Mouse (Mus musculus): ENCODE data around the gene Mrgprh.

GRCm38 (mm10) chr17:12915881-12916583, 40.2 kb downstream of the Mrgprh start, which contains the start of gene Mrpl18:
- TF ChIP-seq CTCF (IDR thresholded peaks at IDR 0.05 in 2 of 3, conservative IDR thresholded peaks at IDR 0.05 in 1 of 3; ENCODE audit: control insufficient read depth in 1 of 3, insufficient read depth in 1 of 3, low read depth in 2 of 3, low read length in 3 of 3, poor library complexity in 1 of 3, severe bottlenecking in 1 of 3) (no peak), EP300 (IDR thresholded peaks at IDR 0.05; ENCODE audit: low read depth in 1 of 2, low read length in 2 of 2) (peak in 1 of 2 experiments; percentile 37; a peak in 2 of 4 replicates), POLR2A (IDR thresholded peaks at IDR 0.05; ENCODE audit: control insufficient read depth in 1 of 2, insufficient read depth in 1 of 2, low read depth in 1 of 2, low read length in 2 of 2, poor library complexity in 1 of 2) (peak; percentile 89 to 93; a peak in 3 of 4 replicates), ZKSCAN1 (IDR thresholded peaks at IDR 0.05; ENCODE audit: low read depth, low read length) (no peak), USF2 (IDR thresholded peaks at IDR 0.05; ENCODE audit: borderline replicate concordance in 1 of 2, insufficient read depth in 1 of 2, low read depth in 1 of 2, low read length in 2 of 2) (no peak), HCFC1 (IDR thresholded peaks at IDR 0.05; ENCODE audit: low read depth, low read length) (peak; percentile 91), USF1 (IDR thresholded peaks at IDR 0.05; ENCODE audit: low read depth, low read length) (no peak), TAL1 (IDR thresholded peaks at IDR 0.05; ENCODE audit: low read length) (no peak), TCF12 (IDR thresholded peaks at IDR 0.05; ENCODE audit: low read depth, low read length) (0 out of 2 replicates have a peak, but pooled peaks have one; percentile 48), CHD1 (IDR thresholded peaks at IDR 0.05; ENCODE audit: low read depth, low read length) (peak; percentile 26; the same call in 1 of the 2 replicates), GATA1 (IDR thresholded peaks at IDR 0.05; ENCODE audit: low read depth, low read length) (no peak), SMC3 (IDR thresholded peaks at IDR 0.05; ENCODE audit: low read depth, low read length) (no peak)

All from MEL (cell line).